Mouse (Mus musculus) heart, embryonic 10.5 days (tissue): ENCODE measurements around the gene Gm33543. TPM values are rescaled to one million over a fixed set of nuclear protein-coding genes. Genes with fewer than 3 reads are reported as not detected.

Source experiments
- DNase-seq: peaks from one replicate; pipeline ENCODE4 v3.0.0-alpha.2; 2017; ENCODE audit warnings: low spot score
- H3K27ac ChIP-seq: fragments of 300-500 bp; sonication (generic); 2 replicates; pipeline ENCODE4 v1.5.1; 2016; ENCODE audit warnings: mild to moderate bottlenecking
- H3K27me3 ChIP-seq: fragments of 300-500 bp; sonication (generic); 2 replicates; pipeline ENCODE4 v1.6.1; 2016; ENCODE audit warnings: mild to moderate bottlenecking; ENCODE audit not compliant: poor library complexity, insufficient read depth, severe bottlenecking
- H3K36me3 ChIP-seq: fragments of 300-500 bp; sonication (generic); 2 replicates; pipeline ENCODE4 v1.6.1; 2016; ENCODE audit warnings: mild to moderate bottlenecking, moderate library complexity
- H3K4me1 ChIP-seq: fragments of 300-500 bp; sonication (generic); 2 replicates; pipeline ENCODE4 v1.6.1; 2016; ENCODE audit warnings: mild to moderate bottlenecking
- H3K4me3 ChIP-seq: fragments of 300-500 bp; sonication (generic); 2 replicates; pipeline ENCODE4 v1.5.1; 2016; ENCODE audit warnings: mild to moderate bottlenecking, moderate library complexity
- H3K9me3 ChIP-seq: fragments of 300-500 bp; sonication (generic); 2 replicates; pipeline ENCODE4 v1.6.1; 2016; ENCODE audit warnings: mild to moderate bottlenecking, moderate library complexity
- WGBS: fragments of 180-500 bp; shearing (Covaris S2); methylation state at CpG from one replicate; pipeline ENCODE4 v1.1.7; 2016; 5-methylcytosine and 5-hydroxymethylcytosine counted together
- polyA plus RNA-seq: library from polyadenylated mRNA; unstranded; fragments of >200 nt; fragmentation: Nextera tagmentation; extraction: Ambion mirVana; gene quantifications from 2 replicates; pipeline ENCODE4 v1.2.1, GENCODE M21; 2016

Gm33543 gene
- polyA plus RNA-seq, 1 experiment from 2014 or later: not detected

DNA sequence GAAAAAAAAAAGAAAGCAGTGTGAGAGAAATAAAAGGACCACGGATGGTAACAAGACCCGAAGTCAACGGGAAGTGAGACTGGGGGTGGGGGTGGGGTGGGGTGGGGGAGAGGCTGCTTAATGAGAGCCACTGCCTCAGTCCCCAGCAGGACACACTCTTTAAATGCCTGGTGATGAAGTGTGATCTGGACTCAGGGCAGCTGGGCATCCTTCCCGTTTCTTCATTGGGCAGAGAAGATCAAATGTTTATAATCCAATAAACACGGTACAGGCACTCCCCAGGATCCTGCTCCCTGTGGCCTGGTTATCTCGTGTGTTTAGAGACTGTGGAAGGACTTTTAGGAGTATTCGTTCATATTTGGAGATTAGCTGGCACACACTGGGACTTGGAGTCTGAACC lies 57.9 kb downstream of the Gm33543 start:
- no peaks in the 10 kb centered on the region for H3K27me3 ChIP-seq
- H3K4me3 ChIP-seq: no peak overlapping the region
- no peaks in the 10 kb centered on the region for H3K36me3 ChIP-seq
- H3K27ac ChIP-seq: no peak overlapping the region
- no peaks in the 10 kb centered on the region for H3K9me3 ChIP-seq
- WGBS: 52% methylated on average over 7 of the region's 7 CpGs
- DNase-seq: no peak
- peaks cover 4% of the 10 kb centered on the region; the same call in 1 of the 2 replicates for H3K4me1 ChIP-seq

DNA sequence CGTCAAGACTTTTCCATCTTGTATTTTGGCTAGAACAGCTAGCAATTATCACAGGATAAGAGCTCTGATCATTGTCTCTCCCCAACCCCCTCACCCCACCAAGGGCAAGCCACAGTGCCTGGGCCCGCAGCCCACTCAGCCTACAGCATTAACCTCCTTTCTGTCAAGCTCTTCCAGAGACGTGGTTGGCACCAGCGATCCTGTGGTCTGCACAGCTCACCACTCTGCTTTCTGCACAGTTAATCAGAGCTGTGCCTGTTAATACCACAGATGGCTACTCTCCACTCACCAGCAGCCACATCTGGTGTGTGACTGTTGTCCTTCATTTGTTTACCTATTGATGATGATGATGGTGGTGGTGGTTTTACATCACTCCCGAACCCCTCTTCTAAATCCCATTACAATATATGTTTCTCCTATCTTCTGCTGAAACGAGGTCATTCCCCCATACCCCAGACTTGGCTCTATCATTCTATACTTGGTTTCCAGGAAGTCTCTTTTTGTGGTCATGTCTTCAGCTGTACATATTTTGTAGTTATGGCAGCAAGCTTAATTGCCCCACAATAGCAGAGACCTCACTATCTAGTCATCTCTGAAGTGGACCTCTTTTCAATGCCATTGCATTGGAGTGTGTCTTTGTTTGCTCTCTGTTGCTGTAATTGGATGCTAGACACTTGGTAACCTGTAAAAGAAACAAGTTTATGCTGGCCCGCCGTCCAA lies 61.7 kb downstream of the Gm33543 start:
- Histone ChIP-seq H3K27ac (no peak overlapping the region), H3K4me3 (no peak overlapping the region), H3K36me3 (no peaks in the 10 kb centered on the region), H3K27me3 (no peaks in the 10 kb centered on the region), H3K9me3 (no peaks in the 10 kb centered on the region), H3K4me1 (peaks cover 7% of the 10 kb centered on the region; the same call in 1 of the 2 replicates)
- no peak for DNase-seq
- WGBS: 60% methylated on average over 8 of the region's 8 CpGs

DNA sequence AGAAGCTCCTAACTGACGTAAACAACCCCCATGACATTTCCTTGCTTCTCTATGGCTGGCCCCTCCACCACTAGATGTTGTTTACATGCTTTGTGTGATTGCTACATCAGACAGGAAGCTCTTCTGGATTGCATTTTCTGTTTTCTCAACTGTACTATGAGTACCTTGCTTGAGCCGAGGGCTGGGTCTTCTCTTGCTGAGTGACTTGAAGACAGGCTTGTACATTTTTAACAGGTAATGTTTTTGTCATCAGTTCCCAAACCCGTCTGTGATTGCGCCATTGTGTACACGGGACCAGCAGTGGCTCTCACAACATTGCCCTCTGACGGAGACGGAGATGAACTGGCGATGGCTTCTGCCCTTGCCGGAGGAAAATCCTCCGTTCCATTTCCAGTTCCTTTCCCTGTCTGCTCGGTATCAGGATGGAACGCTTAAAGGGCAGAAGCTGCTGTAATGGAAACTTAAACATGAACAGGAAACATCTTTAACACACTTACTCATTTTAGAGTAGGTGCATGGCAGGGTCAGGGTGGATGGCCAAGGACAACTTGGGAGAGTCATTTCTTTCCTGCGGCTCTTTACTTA lies 62.8 kb downstream of the Gm33543 start:
- no peaks in the 10 kb centered on the region for H3K9me3 ChIP-seq
- WGBS: 73% methylated on average over 13 of the region's 13 CpGs
- H3K4me1 ChIP-seq: peaks cover 17% of the 10 kb centered on the region; the same call in 1 of the 2 replicates
- H3K4me3 ChIP-seq: no peak overlapping the region
- DNase-seq: no peak
- no peaks in the 10 kb centered on the region for H3K36me3 ChIP-seq
- peak overlapping the region; percentile 33; the same call in 1 of the 2 replicates for H3K27ac ChIP-seq
- no peaks in the 10 kb centered on the region for H3K27me3 ChIP-seq

DNA sequence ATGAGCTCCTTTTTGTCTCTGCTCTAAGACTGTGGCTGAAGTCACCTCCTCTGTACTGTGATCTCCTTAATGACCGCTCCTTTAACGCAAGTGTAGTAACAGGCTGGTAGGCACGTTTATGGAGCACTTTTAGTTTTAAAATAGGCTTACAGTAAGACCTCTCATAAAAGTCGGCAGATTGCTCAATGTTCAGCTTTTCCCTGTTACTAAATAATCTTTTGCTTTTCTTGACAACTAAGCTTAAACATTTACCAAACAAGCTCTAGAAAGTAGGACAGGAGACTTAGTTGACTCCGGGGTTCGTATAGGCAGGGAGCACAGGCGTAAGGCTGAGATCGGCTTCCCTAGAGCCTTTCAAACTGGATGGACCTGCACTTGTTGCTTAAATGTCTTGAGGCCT lies 64.1 kb downstream of the Gm33543 start:
- WGBS: 89% methylated on average over 8 of the region's 8 CpGs
- no peaks in the 10 kb centered on the region for H3K9me3 ChIP-seq

DNA sequence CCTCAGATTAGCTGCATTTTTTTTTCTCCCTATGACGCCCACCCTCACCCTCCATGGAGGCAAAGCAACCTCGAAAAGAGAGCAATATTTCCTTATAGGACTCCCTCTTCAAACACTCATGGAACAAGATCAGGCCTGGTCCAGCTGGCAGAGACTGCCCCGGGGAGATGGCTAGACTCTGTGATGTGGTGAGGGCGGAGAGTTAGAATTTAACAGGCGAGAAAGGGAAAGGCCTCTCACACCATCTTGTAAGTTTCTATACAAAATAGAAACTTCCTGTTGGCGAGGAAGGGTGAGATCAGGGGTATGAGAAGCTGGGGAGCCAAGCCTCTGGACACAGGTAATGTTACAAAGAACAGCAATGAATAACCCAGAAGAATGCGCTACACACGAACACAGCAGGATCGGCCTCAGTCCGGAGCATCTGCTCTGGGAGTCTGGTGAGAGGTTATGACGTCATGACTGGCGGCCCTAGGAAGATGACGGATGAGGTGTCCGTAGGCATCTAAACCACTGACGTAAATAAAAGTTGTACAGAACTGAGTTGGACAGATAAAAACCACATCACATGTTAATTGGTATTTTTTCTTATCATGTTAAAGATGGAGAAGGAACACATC lies 64.9 kb downstream of the Gm33543 start:
- DNase-seq: no peak
- Histone ChIP-seq H3K36me3 (no peaks in the 10 kb centered on the region), H3K27me3 (no peaks in the 10 kb centered on the region), H3K27ac (no peak overlapping the region), H3K9me3 (no peaks in the 10 kb centered on the region), H3K4me1 (peaks cover 37% of the 10 kb centered on the region), H3K4me3 (no peak overlapping the region)
- 83% methylated on average over 15 of the region's 15 CpGs for WGBS

More for the DNA sequence above, 64.1 kb downstream of the Gm33543 start:
- no peak overlapping the region for H3K4me3 ChIP-seq
- H3K27ac ChIP-seq: no peak overlapping the region
- no peaks in the 10 kb centered on the region for H3K27me3 ChIP-seq
- peaks cover 28% of the 10 kb centered on the region for H3K4me1 ChIP-seq
- DNase-seq: no peak
- no peaks in the 10 kb centered on the region for H3K36me3 ChIP-seq

DNA sequence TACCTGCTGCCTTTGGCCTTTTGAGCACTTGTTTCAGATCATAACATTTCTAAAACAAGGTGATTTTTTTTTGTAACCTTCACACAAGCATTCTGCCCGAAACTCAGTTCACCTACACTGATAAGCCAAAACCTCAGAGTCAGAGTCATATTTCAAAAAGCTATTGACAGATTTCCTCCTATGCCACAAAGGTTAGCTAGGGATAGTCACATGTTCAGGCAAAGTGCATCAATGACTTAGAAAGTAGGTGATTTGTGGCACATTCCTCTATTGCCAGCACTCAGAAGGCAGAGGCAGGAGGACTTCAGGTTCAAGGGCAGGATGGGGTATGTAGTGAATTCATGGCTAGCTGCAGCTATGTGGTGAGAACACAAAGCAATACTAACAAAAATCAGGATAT lies 65.7 kb downstream of the Gm33543 start:
- WGBS: 65% methylated on average over 1 of the region's 1 CpGs
- H3K4me1 ChIP-seq: peaks cover 37% of the 10 kb centered on the region
- no peaks in the 10 kb centered on the region for H3K9me3 ChIP-seq
- H3K27me3 ChIP-seq: no peaks in the 10 kb centered on the region
- H3K27ac ChIP-seq: no peak overlapping the region
- DNase-seq: no peak
- H3K36me3 ChIP-seq: no peaks in the 10 kb centered on the region
- H3K4me3 ChIP-seq: no peak overlapping the region

DNA sequence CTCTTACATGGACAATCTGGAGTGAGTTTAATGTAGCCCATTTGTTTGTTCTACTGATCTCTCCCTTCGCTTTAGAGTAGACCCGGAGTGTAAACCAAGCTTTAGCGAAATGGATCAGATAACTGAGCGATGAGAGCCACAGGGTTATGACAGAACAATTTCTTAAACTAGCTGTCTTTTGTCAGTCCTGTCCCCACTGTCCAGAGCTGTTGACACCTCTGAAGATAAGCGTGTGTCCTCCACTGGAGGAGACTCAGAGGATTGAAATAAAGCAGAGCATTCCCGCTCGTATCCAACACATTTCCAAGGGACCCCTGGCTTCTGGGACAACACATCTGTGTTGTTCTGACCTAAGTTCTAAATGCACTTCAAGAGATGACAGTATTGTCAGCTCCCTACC lies 67.9 kb downstream of the Gm33543 start:
- H3K9me3 ChIP-seq: no peaks in the 10 kb centered on the region
- H3K4me3 ChIP-seq: peak overlapping the region; percentile 27; the same call in 1 of the 2 replicates
- WGBS: 16% methylated on average over 7 of the region's 7 CpGs

DNA sequence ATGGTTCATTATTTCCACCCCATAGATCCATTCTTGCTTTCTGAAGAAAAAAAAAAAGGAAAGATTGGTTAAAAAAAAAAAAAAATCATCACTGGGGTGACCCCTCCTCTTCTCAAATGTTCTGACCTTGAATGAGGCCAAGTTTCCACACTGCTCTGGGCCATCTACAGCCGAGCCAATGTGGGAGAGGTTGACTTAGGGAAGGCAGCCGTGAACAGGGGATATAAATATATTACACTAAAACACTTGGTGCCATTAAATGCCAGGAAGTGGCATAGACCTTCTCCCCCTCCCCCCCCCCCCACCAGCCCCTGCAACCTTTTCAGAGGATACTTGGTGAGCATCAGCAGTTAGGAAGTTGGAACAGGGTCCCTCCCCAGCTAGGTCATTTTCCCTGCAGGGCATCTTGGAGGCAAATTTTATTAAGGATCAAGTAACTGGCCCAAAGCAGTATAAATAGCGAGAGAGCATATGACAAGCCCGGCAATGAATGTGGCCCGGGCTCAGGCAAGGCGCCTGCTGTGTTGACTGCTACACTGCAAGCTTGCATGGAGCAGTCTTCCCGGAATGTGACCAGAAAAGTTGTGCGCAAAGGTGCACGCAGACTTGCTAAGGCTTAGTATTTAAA lies 68.6 kb downstream of the Gm33543 start:
- H3K4me1 ChIP-seq: peaks cover 33% of the 10 kb centered on the region
- WGBS: 66% methylated on average over 9 of the region's 9 CpGs
- peak overlapping the region; percentile 27; the same call in 1 of the 2 replicates for H3K4me3 ChIP-seq
- H3K27me3 ChIP-seq: no peaks in the 10 kb centered on the region
- no peak for DNase-seq
- 0 out of 2 replicates have a peak overlapping the region, but pooled peaks have one; percentile 42 for H3K27ac ChIP-seq
- H3K36me3 ChIP-seq: no peaks in the 10 kb centered on the region
- H3K9me3 ChIP-seq: no peaks in the 10 kb centered on the region

More for the DNA sequence above, 67.9 kb downstream of the Gm33543 start:
- DNase-seq: peak; percentile 82
- Histone ChIP-seq H3K27ac (no peak overlapping the region), H3K4me1 (peaks cover 33% of the 10 kb centered on the region), H3K27me3 (no peaks in the 10 kb centered on the region), H3K36me3 (no peaks in the 10 kb centered on the region)

Other genes starting within 250 kb of the Gm33543 start
- not detected in 2 replicates for gene Anapc15-ps, start 169.5 kb downstream of the Gm33543 start, polyA plus RNA-seq
- gene Eea1, start 97.7 kb upstream of the Gm33543 start, polyA plus RNA-seq: 13.2 and 16.8 TPM in 2 replicates